Mouse (Mus musculus): ENCODE results near the gene Rab30. TPM values are rescaled to one million over a fixed set of nuclear protein-coding genes. Genes with fewer than 3 reads are reported as not detected.

Gene Rab30
- polyA plus RNA-seq, 1 experiment from 2014 or later = 5.6 TPM

DNA sequence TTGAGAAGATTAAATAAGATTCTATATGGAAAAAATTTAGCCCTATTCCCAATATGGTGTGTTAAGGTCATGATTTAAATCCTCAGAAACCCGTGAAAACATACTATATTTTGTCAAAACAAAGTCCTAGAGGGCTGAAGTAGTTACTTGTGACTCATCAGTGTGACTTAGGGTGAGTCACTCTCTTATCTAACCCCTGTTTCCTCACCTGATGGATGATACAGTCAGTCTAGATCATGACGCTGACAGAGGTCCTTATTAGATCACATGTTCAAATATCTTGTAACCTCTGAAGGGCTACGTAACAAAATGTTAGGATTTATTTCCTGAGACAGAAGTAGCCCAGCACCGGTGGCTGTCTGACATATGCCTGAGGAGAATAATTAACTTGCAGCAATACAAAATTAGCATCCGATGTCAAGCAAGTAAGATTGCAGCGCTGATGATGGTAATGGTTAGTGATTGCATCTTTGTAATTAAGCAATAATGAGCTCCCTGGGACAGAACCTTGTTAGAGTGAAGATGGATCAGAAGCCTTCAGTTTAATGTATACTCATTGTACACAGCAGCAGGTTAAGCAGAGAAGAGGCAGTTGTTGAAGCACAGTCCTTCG, 70.4 kb downstream of the Rab30 start:
- TF ChIP-seq CTCF (IDR thresholded peaks at IDR 0.05; ENCODE audit: low read depth) = no peak
- H3K9me3 ChIP-seq (replicated peaks; ENCODE audit: low read length) = no peaks in the 10 kb centered on the region
- ATAC-seq (replicated peaks; ENCODE audit: low FRiP score, low read depth) (no peak), DNase-seq (ENCODE audit: low spot score) (no peak)
- no peaks in the 10 kb centered on the region for H3K36me3 ChIP-seq (ENCODE audit: insufficient read depth, low read length)
- H3K27ac ChIP-seq = no peak overlapping the region
- H3K4me1 ChIP-seq (replicated peaks; ENCODE audit: insufficient read depth, low read length) = no peaks in the 10 kb centered on the region
- no peak overlapping the region for H3K4me2 ChIP-seq (ENCODE audit: low read length)
- H3K4me3 ChIP-seq (replicated peaks; ENCODE audit: low read depth, low read length) = no peak overlapping the region
- H3K9ac ChIP-seq (ENCODE audit: low read depth, low read length) = no peak overlapping the region
- no peaks in the 10 kb centered on the region for H3K27me3 ChIP-seq (ENCODE audit: insufficient read depth, low read length)
- WGBS = 58% methylated on average over 7 of the region's 7 CpGs

DNA sequence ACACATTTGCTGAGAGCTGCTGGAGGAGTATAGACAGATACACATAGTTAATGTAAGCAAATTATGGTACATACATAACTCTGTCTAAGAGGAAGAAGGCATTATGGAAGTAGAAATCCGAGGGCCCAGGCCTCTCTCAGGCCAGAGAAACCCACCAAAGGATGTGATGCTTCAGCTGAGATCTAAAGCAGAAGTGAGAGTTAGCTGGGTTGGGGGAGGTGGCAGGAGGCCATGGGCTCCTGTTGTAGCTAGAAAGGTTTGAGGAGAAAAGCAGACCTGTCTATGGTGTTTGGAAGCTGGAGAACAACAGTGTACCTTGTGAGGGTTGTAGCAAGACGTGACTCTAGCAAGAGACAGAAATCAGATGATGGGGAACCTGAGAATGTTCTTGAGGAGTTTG, 75.8 kb downstream of the Rab30 start:
- DNase-seq (ENCODE audit: low spot score) (no peak), ATAC-seq (replicated peaks; ENCODE audit: low FRiP score, low read depth) (no peak)
- H3K4me3 ChIP-seq (replicated peaks; ENCODE audit: low read depth, low read length) = no peak overlapping the region
- WGBS = 76% methylated on average over 2 of the region's 2 CpGs
- no peaks in the 10 kb centered on the region for H3K9me3 ChIP-seq (replicated peaks; ENCODE audit: low read length)
- H3K4me1 ChIP-seq (replicated peaks; ENCODE audit: insufficient read depth, low read length) = no peaks in the 10 kb centered on the region
- H3K27ac ChIP-seq = no peak overlapping the region
- no peaks in the 10 kb centered on the region for H3K27me3 ChIP-seq (ENCODE audit: insufficient read depth, low read length)
- TF ChIP-seq CTCF (IDR thresholded peaks at IDR 0.05; ENCODE audit: low read depth) = no peak
- H3K4me2 ChIP-seq (ENCODE audit: low read length) = no peak overlapping the region
- no peaks in the 10 kb centered on the region for H3K36me3 ChIP-seq (ENCODE audit: insufficient read depth, low read length)
- H3K9ac ChIP-seq (ENCODE audit: low read depth, low read length) = no peak overlapping the region

DNA sequence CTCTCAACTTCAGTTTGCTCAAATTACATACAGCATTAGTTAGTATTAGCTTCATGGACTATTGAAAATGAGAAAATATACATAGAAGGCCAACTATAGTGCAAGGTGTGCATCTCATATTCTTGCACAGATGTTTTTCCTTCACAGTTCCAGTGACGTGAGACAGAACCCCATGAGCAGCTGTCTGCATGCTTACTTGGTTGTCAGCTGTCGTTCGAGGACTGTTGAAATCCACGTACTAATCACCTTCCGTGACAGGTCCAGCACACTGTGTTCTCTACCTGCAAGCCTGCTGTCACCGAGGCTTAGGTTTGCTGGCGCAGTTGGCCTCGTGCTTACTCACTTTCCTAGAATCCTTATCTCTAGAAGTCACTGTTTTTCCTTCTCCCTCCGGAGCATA, 76.5 kb downstream of the Rab30 start:
- TF ChIP-seq CTCF (IDR thresholded peaks at IDR 0.05; ENCODE audit: low read depth) = no peak
- ATAC-seq (replicated peaks; ENCODE audit: low FRiP score, low read depth) (no peak), DNase-seq (ENCODE audit: low spot score) (no peak)
- H3K9ac ChIP-seq (ENCODE audit: low read depth, low read length) = no peak overlapping the region
- H3K27me3 ChIP-seq (ENCODE audit: insufficient read depth, low read length) = no peaks in the 10 kb centered on the region
- no peak overlapping the region for H3K27ac ChIP-seq
- H3K9me3 ChIP-seq (replicated peaks; ENCODE audit: low read length) = no peaks in the 10 kb centered on the region
- no peak overlapping the region for H3K4me3 ChIP-seq (replicated peaks; ENCODE audit: low read depth, low read length)
- no peak overlapping the region for H3K4me2 ChIP-seq (ENCODE audit: low read length)
- H3K4me1 ChIP-seq (replicated peaks; ENCODE audit: insufficient read depth, low read length) = no peaks in the 10 kb centered on the region
- WGBS = 84% methylated on average over 9 of the region's 9 CpGs
- H3K36me3 ChIP-seq (ENCODE audit: insufficient read depth, low read length) = no peaks in the 10 kb centered on the region

DNA sequence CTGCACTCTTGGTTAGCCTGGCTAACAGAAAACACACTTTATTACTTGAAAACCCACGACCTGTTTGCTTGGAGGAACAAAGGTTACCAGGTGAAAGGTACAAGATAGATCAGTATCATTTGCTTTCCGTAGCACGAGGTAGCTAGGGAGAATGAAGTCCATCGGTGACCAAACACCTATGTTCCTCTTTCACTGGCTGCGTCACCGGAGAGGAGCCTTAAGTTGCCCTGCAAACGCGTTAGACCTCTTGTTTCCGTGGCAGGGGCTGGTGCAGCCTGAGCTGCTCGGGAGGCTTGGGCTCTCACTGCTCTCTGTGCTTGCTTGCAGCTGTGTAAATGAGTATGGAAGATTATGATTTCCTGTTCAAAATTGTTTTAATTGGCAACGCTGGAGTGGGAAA, 78.3 kb downstream of the Rab30 start:
- Histone ChIP-seq H3K9me3 (replicated peaks; ENCODE audit: low read length) (no peaks in the 10 kb centered on the region), H3K36me3 (ENCODE audit: insufficient read depth, low read length) (no peaks in the 10 kb centered on the region), H3K4me3 (replicated peaks; ENCODE audit: low read depth, low read length) (no peak overlapping the region), H3K9ac (ENCODE audit: low read depth, low read length) (no peak overlapping the region), H3K27me3 (ENCODE audit: insufficient read depth, low read length) (no peaks in the 10 kb centered on the region), H3K4me1 (replicated peaks; ENCODE audit: insufficient read depth, low read length) (no peaks in the 10 kb centered on the region), H3K27ac (no peak overlapping the region), H3K4me2 (ENCODE audit: low read length) (no peak overlapping the region)
- ATAC-seq (replicated peaks; ENCODE audit: low FRiP score, low read depth) = no peak
- no peak for DNase-seq (ENCODE audit: low spot score)
- WGBS = 73% methylated on average over 11 of the region's 11 CpGs
- no peak for TF ChIP-seq CTCF (IDR thresholded peaks at IDR 0.05; ENCODE audit: low read depth)

DNA sequence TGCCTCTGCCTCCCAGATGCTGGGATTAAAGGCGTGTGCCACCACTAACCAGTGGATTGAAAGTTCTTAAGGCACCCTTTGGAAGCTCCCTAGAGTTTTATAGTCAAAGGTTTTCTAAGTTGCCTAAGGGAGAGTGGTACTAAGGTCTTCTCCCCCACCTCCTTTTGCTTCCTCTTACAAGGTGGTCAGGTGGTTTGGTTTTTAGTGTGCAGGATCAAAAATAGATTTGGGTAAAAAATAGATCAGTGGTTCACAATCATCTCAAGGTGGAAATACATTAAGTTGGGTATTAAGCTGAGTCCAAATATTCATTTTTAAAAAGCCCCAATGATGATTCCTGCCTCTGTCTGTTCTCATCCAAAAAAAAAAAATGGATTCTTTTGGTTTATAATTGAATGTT, 79.0 kb downstream of the Rab30 start:
- WGBS = 90% methylated on average over 1 of the region's 1 CpGs
- Histone ChIP-seq H3K27me3 (ENCODE audit: insufficient read depth, low read length) (no peaks in the 10 kb centered on the region), H3K9me3 (replicated peaks; ENCODE audit: low read length) (no peaks in the 10 kb centered on the region), H3K4me2 (ENCODE audit: low read length) (no peak overlapping the region), H3K27ac (no peak overlapping the region), H3K9ac (ENCODE audit: low read depth, low read length) (no peak overlapping the region), H3K36me3 (ENCODE audit: insufficient read depth, low read length) (no peaks in the 10 kb centered on the region), H3K4me1 (replicated peaks; ENCODE audit: insufficient read depth, low read length) (no peaks in the 10 kb centered on the region), H3K4me3 (replicated peaks; ENCODE audit: low read depth, low read length) (no peak overlapping the region)
- no peak for DNase-seq (ENCODE audit: low spot score)
- no peak for ATAC-seq (replicated peaks; ENCODE audit: low FRiP score, low read depth)
- no peak for TF ChIP-seq CTCF (IDR thresholded peaks at IDR 0.05; ENCODE audit: low read depth)

DNA sequence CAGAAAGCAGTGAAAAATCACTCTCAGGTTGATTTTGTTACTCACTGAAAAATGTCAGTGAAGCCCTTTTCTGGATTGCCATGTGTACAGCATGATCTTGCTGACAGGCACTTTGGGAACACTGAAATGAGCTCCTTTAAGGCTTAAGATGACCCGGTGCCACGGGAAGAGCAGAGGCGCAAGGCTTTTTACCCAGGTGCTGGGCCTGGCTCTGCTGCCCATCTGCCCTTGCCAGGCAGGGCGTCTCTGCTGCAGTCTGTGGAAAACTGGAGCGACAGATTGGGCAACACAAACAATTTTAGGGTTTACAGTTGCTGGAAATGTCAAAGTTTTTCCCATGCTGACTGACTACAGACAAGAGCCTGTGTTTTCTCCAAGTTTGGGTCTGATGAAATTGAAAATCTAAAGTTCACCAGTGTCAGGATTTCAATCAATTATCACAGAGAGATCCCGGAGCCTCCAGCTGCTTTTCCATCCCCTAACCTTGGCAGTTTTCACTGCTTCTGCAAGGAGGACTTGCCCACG, 79.6 kb downstream of the Rab30 start:
- no peak overlapping the region for H3K27ac ChIP-seq
- no peaks in the 10 kb centered on the region for H3K27me3 ChIP-seq (ENCODE audit: insufficient read depth, low read length)
- WGBS = 74% methylated on average over 7 of the region's 7 CpGs
- DNase-seq (ENCODE audit: low spot score) (no peak), ATAC-seq (replicated peaks; ENCODE audit: low FRiP score, low read depth) (no peak)
- no peaks in the 10 kb centered on the region for H3K36me3 ChIP-seq (ENCODE audit: insufficient read depth, low read length)
- no peak overlapping the region for H3K9ac ChIP-seq (ENCODE audit: low read depth, low read length)
- no peak overlapping the region for H3K4me3 ChIP-seq (replicated peaks; ENCODE audit: low read depth, low read length)
- no peaks in the 10 kb centered on the region for H3K9me3 ChIP-seq (replicated peaks; ENCODE audit: low read length)
- no peak for TF ChIP-seq CTCF (IDR thresholded peaks at IDR 0.05; ENCODE audit: low read depth)
- no peak overlapping the region for H3K4me2 ChIP-seq (ENCODE audit: low read length)
- H3K4me1 ChIP-seq (replicated peaks; ENCODE audit: insufficient read depth, low read length) = no peaks in the 10 kb centered on the region

DNA sequence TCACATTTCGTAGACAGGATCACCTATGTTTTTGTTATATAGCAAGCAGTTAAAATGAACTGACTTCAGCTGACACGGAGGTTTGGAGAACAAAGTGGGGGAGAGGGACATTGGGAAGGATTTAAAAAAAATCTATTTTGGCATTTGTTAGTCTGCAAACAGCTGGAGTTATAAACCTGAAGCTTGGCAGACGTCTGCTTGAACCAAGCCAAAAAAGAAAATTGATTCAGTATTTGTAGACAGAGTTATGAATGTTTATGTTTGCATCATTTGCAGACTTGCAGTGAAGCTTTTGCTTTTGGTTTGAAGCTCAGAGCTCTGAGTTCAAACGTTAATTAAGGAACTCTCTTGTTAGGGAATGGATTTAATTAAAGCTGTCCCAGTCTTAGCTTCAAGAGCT, 80.5 kb downstream of the Rab30 start:
- TF ChIP-seq CTCF (IDR thresholded peaks at IDR 0.05; ENCODE audit: low read depth) = no peak

More for the DNA sequence above, 80.5 kb downstream of the Rab30 start:
- 38% methylated on average over 4 of the region's 4 CpGs for WGBS
- H3K27ac ChIP-seq = no peak overlapping the region
- no peak for ATAC-seq (replicated peaks; ENCODE audit: low FRiP score, low read depth)
- H3K9ac ChIP-seq (ENCODE audit: low read depth, low read length) = no peak overlapping the region
- no peak overlapping the region for H3K4me3 ChIP-seq (replicated peaks; ENCODE audit: low read depth, low read length)
- no peaks in the 10 kb centered on the region for H3K27me3 ChIP-seq (ENCODE audit: insufficient read depth, low read length)
- DNase-seq (ENCODE audit: low spot score) = peak; percentile 56
- no peaks in the 10 kb centered on the region for H3K4me1 ChIP-seq (replicated peaks; ENCODE audit: insufficient read depth, low read length)
- H3K36me3 ChIP-seq (ENCODE audit: insufficient read depth, low read length) = no peaks in the 10 kb centered on the region
- no peak overlapping the region for H3K4me2 ChIP-seq (ENCODE audit: low read length)
- H3K9me3 ChIP-seq (replicated peaks; ENCODE audit: low read length) = no peaks in the 10 kb centered on the region

All from kidney, postnatal 0 days (tissue).